Mouse (Mus musculus) heart, postnatal 0 days (tissue): ENCODE results near the gene Gtpbp1.

Source experiments
- CTCF ChIP-seq: IDR thresholded peaks from 2 replicates; pipeline ENCODE4 v1.5.1; 2016; ENCODE audit warnings: antibody characterized with exemption, control low read depth, low read depth
- EP300 ChIP-seq: IDR thresholded peaks from 2 replicates; pipeline ENCODE4 v1.6.1; 2016; ENCODE audit warnings: antibody characterized with exemption, low read depth

DNA sequence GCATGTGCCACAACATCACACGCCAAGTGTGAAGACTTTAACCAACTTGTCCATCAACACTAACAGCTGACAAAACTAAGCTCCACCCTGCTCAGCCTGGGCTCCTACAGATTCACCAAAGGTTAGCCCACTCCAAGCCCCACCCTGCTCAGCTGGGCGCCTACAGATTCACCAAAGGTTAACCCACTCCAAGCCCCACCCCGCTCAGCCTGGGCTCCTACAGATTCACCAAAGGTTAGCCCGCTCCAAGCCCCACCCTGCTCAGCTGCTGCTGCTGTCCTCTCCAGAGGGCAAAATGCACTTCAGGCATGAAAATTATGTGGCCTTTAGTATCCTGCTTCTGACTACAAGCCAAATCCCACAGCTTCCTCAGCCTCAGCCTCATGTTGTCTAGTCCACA lies 8.7 kb upstream of the Gtpbp1 start:
- TF ChIP-seq CTCF (no peak), EP300 (no peak)
